Mouse (Mus musculus) lung, adult 2 months (tissue): ENCODE measurements around the gene Lrrc32. TPM values are rescaled to one million over a fixed set of nuclear protein-coding genes. Genes with fewer than 3 reads are reported as not detected.
A peak's percentile ranks its signal among the peaks of the same experiment; 100 is the strongest.

Experiments
- DNase-seq: peaks from one replicate; pipeline ENCODE4 v3.0.0; 2022
- H3K4me1 ChIP-seq: fragments of 200-500 bp; 2 replicates; pipeline ENCODE4 v1.6.1; 2011; ENCODE audit warnings: low read length; ENCODE audit not compliant: control insufficient read depth, insufficient read depth
- H3K4me3 ChIP-seq: fragments of 200-500 bp; replicated peaks from 2 replicates; pipeline ENCODE3; 2011; ENCODE audit warnings: low read depth, mild to moderate bottlenecking, control low read depth, low read length; ENCODE audit errors: extremely low read depth
- CTCF ChIP-seq: fragments of 200-500 bp; IDR thresholded peaks from 2 replicates; pipeline ENCODE4 v1.5.1; 2011; ENCODE audit warnings: mild to moderate bottlenecking, low read length, control low read depth; ENCODE audit not compliant: insufficient read depth
- POLR2A ChIP-seq: fragments of 200-500 bp; IDR thresholded peaks from 2 replicates; pipeline ENCODE4 v1.6.1; 2011; ENCODE audit warnings: low read depth, mild to moderate bottlenecking, control low read depth, low read length, borderline replicate concordance; ENCODE audit errors: extremely low read depth
- WGBS: fragments of 180-500 bp; shearing (Covaris S2); methylation state at CpG from one replicate; pipeline ENCODE4 v1.1.7; 2018; 5-methylcytosine and 5-hydroxymethylcytosine counted together
- polyA plus RNA-seq: library from polyadenylated mRNA; depleted of rRNA; stranded (reverse); fragments of >200 nt; gene quantifications from 2 replicates; pipeline ENCODE4 v1.2.3, GENCODE M21; 2012; rRNA removed

Lrrc32 gene
- 38.4 and 49.3 TPM in 2 replicates for polyA plus RNA-seq

DNA sequence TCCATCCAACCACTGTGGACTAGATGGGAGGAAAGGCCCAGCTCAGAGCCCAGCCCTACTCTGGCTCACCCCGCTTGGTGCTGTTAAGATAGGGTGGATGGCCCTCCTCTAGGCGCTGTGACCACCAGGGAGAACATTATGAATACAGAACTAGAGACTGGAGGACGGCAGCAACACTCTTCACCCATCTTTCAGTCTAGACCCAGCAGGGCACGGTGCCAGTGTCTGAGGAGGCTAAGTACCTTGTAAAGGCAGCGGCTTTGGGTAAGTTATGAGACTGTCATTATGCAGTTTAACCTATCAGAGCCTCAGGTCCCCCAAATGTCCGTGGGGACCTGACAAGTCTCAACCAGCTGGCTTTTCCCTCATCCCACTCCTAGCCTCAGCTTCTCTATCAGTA is at the start of gene Lrrc32:
Gene Lrrc32, plus strand, starts transcription at position 153 of the 400 bp plus-strand sequence.
- Histone ChIP-seq H3K4me1 (peaks cover 5% of the 10 kb centered on the region; the same call in 1 of the 2 replicates), H3K4me3 (peak within 1 kb of the TSS; percentile 63)
- WGBS, result 54% methylated on average over 6 of the region's 6 CpGs
- TF ChIP-seq POLR2A, result no peak
- no peak for TF ChIP-seq CTCF
- no peak for DNase-seq

DNA sequence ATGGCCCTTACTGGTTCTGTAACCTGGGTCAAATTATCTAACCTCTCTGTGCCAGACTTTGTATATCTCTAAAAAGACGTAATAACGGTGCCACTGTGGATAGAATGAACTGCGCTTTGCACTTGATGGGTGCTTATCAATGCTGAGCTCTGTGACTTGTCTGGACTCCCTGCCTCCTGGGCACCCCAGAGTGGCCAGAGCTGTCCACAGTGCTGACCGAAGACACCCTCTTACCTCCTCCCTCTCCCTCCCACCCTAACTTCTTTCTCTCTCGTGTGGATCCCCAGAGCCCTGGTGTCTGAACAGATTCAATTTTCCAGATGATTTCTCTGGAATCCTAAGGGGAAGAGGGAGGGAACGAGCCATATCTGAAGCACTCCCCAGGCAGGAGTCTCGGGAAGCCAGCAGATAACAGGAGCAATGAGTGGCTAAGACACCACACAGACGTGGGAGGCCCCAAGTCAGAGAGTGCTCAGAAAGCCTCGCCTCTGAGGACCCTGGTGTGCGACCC is 49.1 kb upstream of the Lrrc32 start, which contains the start of gene Gucy2d:
Gene Gucy2d, plus strand, starts transcription at position 461 of the 511 bp plus-strand sequence.
- Histone ChIP-seq H3K4me3 (no peak within 1 kb of the TSS), H3K4me1 (no peaks in the 10 kb centered on the region)
- no peak for DNase-seq
- TF ChIP-seq POLR2A (no peak), CTCF (no peak)
- 41% methylated on average over 10 of the region's 10 CpGs for WGBS

DNA sequence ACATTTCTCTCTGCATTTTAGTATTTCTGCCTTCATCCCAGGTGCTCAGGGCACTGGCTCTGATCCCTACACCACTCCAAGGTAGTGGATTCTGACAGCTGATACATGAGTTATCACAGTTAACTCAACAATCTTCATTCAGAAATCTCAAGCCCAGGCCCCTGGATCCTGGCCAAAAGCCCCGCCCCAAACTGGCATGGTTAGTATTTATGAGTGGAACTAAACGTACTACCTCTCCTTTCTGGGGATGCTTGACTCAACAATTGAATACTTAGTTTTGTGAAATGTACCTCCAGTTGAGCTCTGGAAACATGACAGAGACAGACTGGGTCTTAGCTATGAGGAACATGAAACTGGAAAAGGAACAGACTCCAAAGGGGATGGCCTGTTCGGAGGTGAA is 42.2 kb upstream of the Lrrc32 start:
- TF ChIP-seq POLR2A, result no peak
- no peak for TF ChIP-seq CTCF
- no peak for DNase-seq
- no peaks in the 10 kb centered on the region for H3K4me1 ChIP-seq
- WGBS, result 53% methylated on average over 3 of the region's 3 CpGs
- no peak overlapping the region for H3K4me3 ChIP-seq

GRCm38 (mm10) chr7:98447585-98448308 is 41.3 kb upstream of the Lrrc32 start:
- Histone ChIP-seq H3K4me3 (no peak overlapping the region), H3K4me1 (no peaks in the 10 kb centered on the region)
- no peak for TF ChIP-seq CTCF
- no peak for TF ChIP-seq POLR2A
- no peak for DNase-seq
- WGBS, result 60% methylated on average over 11 of the region's 11 CpGs

GRCm38 (mm10) chr7:98448309-98448630 is 40.8 kb upstream of the Lrrc32 start:
- H3K4me1 ChIP-seq, result no peaks in the 10 kb centered on the region
- TF ChIP-seq CTCF (no peak), POLR2A (no peak)
- DNase-seq, result no peak
- no peak overlapping the region for H3K4me3 ChIP-seq
- 75% methylated on average over 5 of the region's 5 CpGs for WGBS

GRCm38 (mm10) chr7:98449696-98450095 is 39.4 kb upstream of the Lrrc32 start:
- no peaks in the 10 kb centered on the region for H3K4me1 ChIP-seq
- TF ChIP-seq POLR2A (no peak), CTCF (no peak)
- no peak for DNase-seq
- H3K4me3 ChIP-seq, result no peak overlapping the region
- WGBS, result 79% methylated on average over 9 of the region's 9 CpGs

GRCm38 (mm10) chr7:98454397-98455120 is 34.5 kb upstream of the Lrrc32 start:
- WGBS, result 75% methylated on average over 10 of the region's 10 CpGs
- H3K4me1 ChIP-seq, result no peaks in the 10 kb centered on the region
- H3K4me3 ChIP-seq, result no peak overlapping the region
- TF ChIP-seq POLR2A (no peak), CTCF (no peak)
- DNase-seq, result no peak

DNA sequence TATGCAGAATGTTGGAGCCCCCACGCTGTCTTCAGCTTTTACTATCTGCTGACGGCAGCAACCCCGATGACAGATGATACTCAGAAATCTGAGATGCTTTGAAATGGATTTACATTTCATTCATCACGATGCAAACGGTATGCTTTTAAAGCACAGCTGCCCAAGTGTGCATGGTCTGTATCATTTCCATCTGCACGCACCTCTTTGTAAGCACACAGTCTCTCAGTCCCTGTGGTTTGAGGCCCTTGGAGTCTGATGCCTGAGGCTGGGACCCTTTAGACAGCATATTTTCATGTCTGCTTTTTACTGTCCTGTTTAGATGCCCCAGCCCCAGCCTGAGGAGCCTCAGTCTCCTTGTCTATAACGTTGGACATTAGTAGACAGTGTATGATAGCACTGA is 28.8 kb upstream of the Lrrc32 start:
- no peak overlapping the region for H3K4me3 ChIP-seq
- WGBS, result 53% methylated on average over 7 of the region's 7 CpGs
- H3K4me1 ChIP-seq, result no peaks in the 10 kb centered on the region
- no peak for DNase-seq
- TF ChIP-seq CTCF (no peak), POLR2A (no peak)

GRCm38 (mm10) chr7:98469089-98469488 is 20.0 kb upstream of the Lrrc32 start:
- H3K4me1 ChIP-seq, result no peaks in the 10 kb centered on the region
- TF ChIP-seq POLR2A (no peak), CTCF (no peak)
- H3K4me3 ChIP-seq, result no peak overlapping the region
- WGBS, result 60% methylated on average over 3 of the region's 3 CpGs
- no peak for DNase-seq
